Mouse (Mus musculus): ENCODE measurements around the gene Rasl2-9. TPM values are rescaled to one million over a fixed set of nuclear protein-coding genes. Genes with fewer than 3 reads are reported as not detected.

Rasl2-9 gene
- 1.2 TPM for polyA plus RNA-seq (2014; fragmentation: Illumina TruSeq; extraction: RNeasy Lipid Tissue Mini Kit (QIAGEN cat#74804); ENCODE audit: low read depth, low replicate concordance)

GRCm38 (mm10) chr7:5125549-5126406, at the start of gene Rasl2-9:
TSS of gene Rasl2-9 (minus strand) at chr7:5125950.

GRCm38 (mm10) chr7:5149570-5149969, 23.8 kb upstream of the Rasl2-9 start, which contains the start of gene Vmn1r55:
TSS of gene Vmn1r55 (minus strand) at chr7:5149670.

GRCm38 (mm10) chr7:5116850-5117249, 8.9 kb downstream of the Rasl2-9 start, which contains the start of gene Rfpl4:
TSS of gene Rfpl4 (minus strand) at chr7:5116950.

GRCm38 (mm10) chr7:5080010-5080751, 45.6 kb downstream of the Rasl2-9 start, which contains the start of gene Epn1:
TSS of gene Epn1 (plus strand) at chr7:5080235.

Other genes with a start within 250 kb of the Rasl2-9 start
- gene Isoc2a, start 248.8 kb downstream of the Rasl2-9 start, polyA plus RNA-seq (2014; fragmentation: Illumina TruSeq; extraction: RNeasy Lipid Tissue Mini Kit (QIAGEN cat#74804); ENCODE audit: low read depth, low replicate concordance): 4.8 TPM
- gene Gm36210, start 219.4 kb downstream of the Rasl2-9 start, polyA plus RNA-seq (2014; fragmentation: Illumina TruSeq; extraction: RNeasy Lipid Tissue Mini Kit (QIAGEN cat#74804); ENCODE audit: low read depth, low replicate concordance): not detected
- not detected for gene Zfp628, start 210.7 kb downstream of the Rasl2-9 start, polyA plus RNA-seq (2014; fragmentation: Illumina TruSeq; extraction: RNeasy Lipid Tissue Mini Kit (QIAGEN cat#74804); ENCODE audit: low read depth, low replicate concordance)
- gene Nat14, start 203.9 kb downstream of the Rasl2-9 start, polyA plus RNA-seq (2014; fragmentation: Illumina TruSeq; extraction: RNeasy Lipid Tissue Mini Kit (QIAGEN cat#74804); ENCODE audit: low read depth, low replicate concordance): not detected
- gene Ssc5d, start 200.2 kb downstream of the Rasl2-9 start, polyA plus RNA-seq (2014; fragmentation: Illumina TruSeq; extraction: RNeasy Lipid Tissue Mini Kit (QIAGEN cat#74804); ENCODE audit: low read depth, low replicate concordance): not detected
- gene Sbk2, start 161.5 kb downstream of the Rasl2-9 start, polyA plus RNA-seq (2014; fragmentation: Illumina TruSeq; extraction: RNeasy Lipid Tissue Mini Kit (QIAGEN cat#74804); ENCODE audit: low read depth, low replicate concordance): not detected
- gene Sbk3, start 154.8 kb downstream of the Rasl2-9 start, polyA plus RNA-seq (2014; fragmentation: Illumina TruSeq; extraction: RNeasy Lipid Tissue Mini Kit (QIAGEN cat#74804); ENCODE audit: low read depth, low replicate concordance): not detected
- gene Zfp579, start 129.8 kb downstream of the Rasl2-9 start, polyA plus RNA-seq (2014; fragmentation: Illumina TruSeq; extraction: RNeasy Lipid Tissue Mini Kit (QIAGEN cat#74804); ENCODE audit: low read depth, low replicate concordance): 6.3 TPM
- 0.58 TPM for gene Zfp524, start 111.5 kb downstream of the Rasl2-9 start, polyA plus RNA-seq (2014; fragmentation: Illumina TruSeq; extraction: RNeasy Lipid Tissue Mini Kit (QIAGEN cat#74804); ENCODE audit: low read depth, low replicate concordance)
- gene Fiz1, start 111.3 kb downstream of the Rasl2-9 start, polyA plus RNA-seq (2014; fragmentation: Illumina TruSeq; extraction: RNeasy Lipid Tissue Mini Kit (QIAGEN cat#74804); ENCODE audit: low read depth, low replicate concordance): 7.7 TPM
- not detected for gene Gm44973, start 110.5 kb downstream of the Rasl2-9 start, polyA plus RNA-seq (2014; fragmentation: Illumina TruSeq; extraction: RNeasy Lipid Tissue Mini Kit (QIAGEN cat#74804); ENCODE audit: low read depth, low replicate concordance)
- gene Zfp865, start 105.6 kb downstream of the Rasl2-9 start, polyA plus RNA-seq (2014; fragmentation: Illumina TruSeq; extraction: RNeasy Lipid Tissue Mini Kit (QIAGEN cat#74804); ENCODE audit: low read depth, low replicate concordance): 2.7 TPM
- gene Ccdc106, start 105.4 kb downstream of the Rasl2-9 start, polyA plus RNA-seq (2014; fragmentation: Illumina TruSeq; extraction: RNeasy Lipid Tissue Mini Kit (QIAGEN cat#74804); ENCODE audit: low read depth, low replicate concordance): not detected
- 0.85 TPM for gene 4632433K11Rik, start 91.8 kb downstream of the Rasl2-9 start, polyA plus RNA-seq (2014; fragmentation: Illumina TruSeq; extraction: RNeasy Lipid Tissue Mini Kit (QIAGEN cat#74804); ENCODE audit: low read depth, low replicate concordance)
- gene Zfp784, start 87.5 kb downstream of the Rasl2-9 start, polyA plus RNA-seq (2014; fragmentation: Illumina TruSeq; extraction: RNeasy Lipid Tissue Mini Kit (QIAGEN cat#74804); ENCODE audit: low read depth, low replicate concordance): 1.9 TPM
- not detected for gene Zfp580, start 74.4 kb downstream of the Rasl2-9 start, polyA plus RNA-seq (2014; fragmentation: Illumina TruSeq; extraction: RNeasy Lipid Tissue Mini Kit (QIAGEN cat#74804); ENCODE audit: low read depth, low replicate concordance)
- gene U2af2, start 63.8 kb downstream of the Rasl2-9 start, polyA plus RNA-seq (2014; fragmentation: Illumina TruSeq; extraction: RNeasy Lipid Tissue Mini Kit (QIAGEN cat#74804); ENCODE audit: low read depth, low replicate concordance): 9.5 TPM
- gene Epn1, start 45.7 kb downstream of the Rasl2-9 start, polyA plus RNA-seq (2014; fragmentation: Illumina TruSeq; extraction: RNeasy Lipid Tissue Mini Kit (QIAGEN cat#74804); ENCODE audit: low read depth, low replicate concordance): 4.5 TPM
- not detected for gene Rfpl4, start 9.0 kb downstream of the Rasl2-9 start, polyA plus RNA-seq (2014; fragmentation: Illumina TruSeq; extraction: RNeasy Lipid Tissue Mini Kit (QIAGEN cat#74804); ENCODE audit: low read depth, low replicate concordance)
- gene Vmn1r55, start 23.7 kb upstream of the Rasl2-9 start, polyA plus RNA-seq (2014; fragmentation: Illumina TruSeq; extraction: RNeasy Lipid Tissue Mini Kit (QIAGEN cat#74804); ENCODE audit: low read depth, low replicate concordance): not detected
- gene Vmn1r56, start 70.8 kb upstream of the Rasl2-9 start, polyA plus RNA-seq (2014; fragmentation: Illumina TruSeq; extraction: RNeasy Lipid Tissue Mini Kit (QIAGEN cat#74804); ENCODE audit: low read depth, low replicate concordance): not detected
- gene Vmn1r57, start 92.5 kb upstream of the Rasl2-9 start, polyA plus RNA-seq (2014; fragmentation: Illumina TruSeq; extraction: RNeasy Lipid Tissue Mini Kit (QIAGEN cat#74804); ENCODE audit: low read depth, low replicate concordance): not detected
- gene Gm5065, start 224.6 kb upstream of the Rasl2-9 start, polyA plus RNA-seq (2014; fragmentation: Illumina TruSeq; extraction: RNeasy Lipid Tissue Mini Kit (QIAGEN cat#74804); ENCODE audit: low read depth, low replicate concordance): not detected
- not detected for gene Nlrp2, start 225.1 kb upstream of the Rasl2-9 start, polyA plus RNA-seq (2014; fragmentation: Illumina TruSeq; extraction: RNeasy Lipid Tissue Mini Kit (QIAGEN cat#74804); ENCODE audit: low read depth, low replicate concordance)

Measured in liver, adult 10 weeks (tissue).